Mouse (Mus musculus): ENCODE measurements at regions not wholly inside any gene's neighbourhood (a gene's known extent, or its start where the extent isn't known, plus 50 kb on each side); places are given as distances from the start of the nearest gene placed in this dataset.

- no peak overlapping the region for H3K4me3 ChIP-seq
- H3K4me1 ChIP-seq (replicated peaks): no peaks in the 10 kb centered on the region
- no peaks in the 10 kb centered on the region for H3K9me3 ChIP-seq
- H3K27me3 ChIP-seq: no peaks in the 10 kb centered on the region
- no peak overlapping the region for H3K9ac ChIP-seq
- 44% methylated on average over 10 of the region's 10 CpGs for WGBS
- no peak for ATAC-seq (ENCODE audit: low FRiP score, low read depth)
- no peak overlapping the region for H3K27ac ChIP-seq (replicated peaks)
- no peak overlapping the region for H3K4me2 ChIP-seq
- no peaks in the 10 kb centered on the region for H3K36me3 ChIP-seq
Observed at GRCm38 (mm10) chr3:153072200-153072919, 90.3 kb upstream of the St6galnac5 start.

GRCm38 (mm10) chr3:153071549-153071948 is 89.5 kb upstream of the St6galnac5 start:
- H3K9ac ChIP-seq: no peak overlapping the region
- no peak for ATAC-seq (ENCODE audit: low FRiP score, low read depth)
- no peaks in the 10 kb centered on the region for H3K4me1 ChIP-seq (replicated peaks)
- no peak overlapping the region for H3K27ac ChIP-seq (replicated peaks)
- no peak overlapping the region for H3K4me2 ChIP-seq
- H3K9me3 ChIP-seq: no peaks in the 10 kb centered on the region
- no peaks in the 10 kb centered on the region for H3K27me3 ChIP-seq
- WGBS: 84% methylated on average over 8 of the region's 8 CpGs
- no peaks in the 10 kb centered on the region for H3K36me3 ChIP-seq
- no peak overlapping the region for H3K4me3 ChIP-seq

GRCm38 (mm10) chr3:153071123-153071522 is 89.1 kb upstream of the St6galnac5 start:
- no peak overlapping the region for H3K9ac ChIP-seq
- 85% methylated on average over 3 of the region's 3 CpGs for WGBS
- H3K36me3 ChIP-seq: no peaks in the 10 kb centered on the region
- no peak for ATAC-seq (ENCODE audit: low FRiP score, low read depth)
- H3K4me2 ChIP-seq: no peak overlapping the region
- H3K4me1 ChIP-seq (replicated peaks): no peaks in the 10 kb centered on the region
- H3K27ac ChIP-seq (replicated peaks): no peak overlapping the region
- no peaks in the 10 kb centered on the region for H3K27me3 ChIP-seq
- H3K4me3 ChIP-seq: no peak overlapping the region
- H3K9me3 ChIP-seq: no peaks in the 10 kb centered on the region

- Histone ChIP-seq H3K4me1 (replicated peaks) (no peaks in the 10 kb centered on the region), H3K4me3 (no peak overlapping the region), H3K27me3 (no peaks in the 10 kb centered on the region), H3K4me2 (no peak overlapping the region), H3K36me3 (no peaks in the 10 kb centered on the region), H3K9ac (no peak overlapping the region), H3K27ac (replicated peaks) (no peak overlapping the region), H3K9me3 (no peaks in the 10 kb centered on the region)
- ATAC-seq (ENCODE audit: low FRiP score, low read depth): no peak
- 83% methylated on average over 3 of the region's 3 CpGs for WGBS
Observed at GRCm38 (mm10) chr3:153065890-153066289, 83.8 kb upstream of the St6galnac5 start.

- no peak for ATAC-seq (ENCODE audit: low FRiP score, low read depth)
- Histone ChIP-seq H3K36me3 (no peaks in the 10 kb centered on the region), H3K4me3 (no peak overlapping the region), H3K9ac (no peak overlapping the region), H3K9me3 (no peaks in the 10 kb centered on the region), H3K4me2 (no peak overlapping the region), H3K4me1 (replicated peaks) (no peaks in the 10 kb centered on the region), H3K27ac (replicated peaks) (no peak overlapping the region), H3K27me3 (no peaks in the 10 kb centered on the region)
- WGBS: 97% methylated on average over 3 of the region's 3 CpGs
Observed at GRCm38 (mm10) chr3:153053163-153053562, 71.1 kb upstream of the St6galnac5 start.

- no peak for ATAC-seq (ENCODE audit: low FRiP score, low read depth)
- no peaks in the 10 kb centered on the region for H3K9me3 ChIP-seq
- no peak overlapping the region for H3K4me2 ChIP-seq
- H3K9ac ChIP-seq: no peak overlapping the region
- no peak overlapping the region for H3K27ac ChIP-seq (replicated peaks)
- no peaks in the 10 kb centered on the region for H3K4me1 ChIP-seq (replicated peaks)
- H3K36me3 ChIP-seq: no peaks in the 10 kb centered on the region
- H3K4me3 ChIP-seq: no peak overlapping the region
- H3K27me3 ChIP-seq: no peaks in the 10 kb centered on the region
Observed at GRCm38 (mm10) chr3:153051566-153051965, 69.5 kb upstream of the St6galnac5 start.

- no peak for ATAC-seq (ENCODE audit: low FRiP score, low read depth)
- H3K4me1 ChIP-seq (replicated peaks): no peaks in the 10 kb centered on the region
- H3K27ac ChIP-seq (replicated peaks): no peak overlapping the region
- no peak overlapping the region for H3K4me2 ChIP-seq
- WGBS: 76% methylated on average over 2 of the region's 2 CpGs
- no peak overlapping the region for H3K4me3 ChIP-seq
- no peaks in the 10 kb centered on the region for H3K9me3 ChIP-seq
- H3K9ac ChIP-seq: no peak overlapping the region
- no peaks in the 10 kb centered on the region for H3K27me3 ChIP-seq
- H3K36me3 ChIP-seq: no peaks in the 10 kb centered on the region
Observed at GRCm38 (mm10) chr3:153045328-153045727, 63.3 kb upstream of the St6galnac5 start.

- no peak overlapping the region for H3K9ac ChIP-seq
- no peak overlapping the region for H3K4me3 ChIP-seq
- ATAC-seq (ENCODE audit: low FRiP score, low read depth): no peak
- H3K36me3 ChIP-seq: no peaks in the 10 kb centered on the region
- no peak overlapping the region for H3K27ac ChIP-seq (replicated peaks)
- no peaks in the 10 kb centered on the region for H3K4me1 ChIP-seq (replicated peaks)
- H3K4me2 ChIP-seq: no peak overlapping the region
- 93% methylated on average over 6 of the region's 6 CpGs for WGBS
- no peaks in the 10 kb centered on the region for H3K9me3 ChIP-seq
- no peaks in the 10 kb centered on the region for H3K27me3 ChIP-seq
Observed at GRCm38 (mm10) chr3:153033980-153034379, 51.9 kb upstream of the St6galnac5 start.
